Mouse (Mus musculus) heart, embryonic 15.5 days (tissue): Measurements from ENCODE around the gene Plekhg6. TPM values are rescaled to one million over a fixed set of nuclear protein-coding genes. Genes with fewer than 3 reads are reported as not detected.
A peak's percentile ranks its signal among the peaks of the same experiment; 100 is the strongest.

ENCODE experiments used
- ATAC-seq: fragments of 200-750 bp; cut with Nextera tagmentation; replicated peaks from 2 replicates; pipeline ENCODE4 v1.8.0; 2017; ENCODE audit warnings: low read depth, moderate TSS enrichment; ENCODE audit not compliant: insufficient number of reproducible peaks, insufficient read depth, low FRiP score
- H3K27ac ChIP-seq: fragments of 300-500 bp; sonication (generic); 2 replicates; pipeline ENCODE4 v1.5.1; 2015; ENCODE audit warnings: mild to moderate bottlenecking, inconsistent platforms
- H3K27me3 ChIP-seq: fragments of 300-500 bp; sonication (generic); 2 replicates; pipeline ENCODE4 v1.6.1; 2015; ENCODE audit warnings: inconsistent platforms
- H3K36me3 ChIP-seq: fragments of 300-500 bp; sonication (generic); 2 replicates; pipeline ENCODE4 v1.6.1; 2015; ENCODE audit warnings: mild to moderate bottlenecking, inconsistent platforms
- H3K4me1 ChIP-seq: fragments of 300-500 bp; sonication (generic); replicated peaks from 2 replicates; pipeline ENCODE4 v1.6.1; 2015; ENCODE audit warnings: inconsistent platforms
- H3K4me2 ChIP-seq: fragments of 300-500 bp; sonication (generic); 2 replicates; pipeline ENCODE4 v1.6.1; 2015; ENCODE audit warnings: inconsistent platforms, mild to moderate bottlenecking, moderate library complexity
- H3K4me3 ChIP-seq: fragments of 300-500 bp; sonication (generic); 2 replicates; pipeline ENCODE4 v1.5.1; 2015; ENCODE audit warnings: mild to moderate bottlenecking, inconsistent platforms
- H3K9ac ChIP-seq: fragments of 300-500 bp; sonication (generic); 2 replicates; pipeline ENCODE4 v1.6.1; 2015; ENCODE audit warnings: mild to moderate bottlenecking, inconsistent platforms
- H3K9me3 ChIP-seq: fragments of 300-500 bp; sonication (generic); replicated peaks from 2 replicates; pipeline ENCODE4 v1.6.1; 2016; ENCODE audit warnings: inconsistent platforms
- WGBS: fragments of 180-500 bp; shearing (Covaris S2); methylation state at CpG from one replicate; pipeline ENCODE4 v1.1.7; 2015; ENCODE audit warnings: mixed read lengths; 5-methylcytosine and 5-hydroxymethylcytosine counted together
- polyA plus RNA-seq: library from polyadenylated mRNA; unstranded; fragments of >200 nt; fragmentation: Nextera tagmentation; extraction: Ambion mirVana; gene quantifications from 2 replicates; pipeline ENCODE4 v1.2.1, GENCODE M21; 2015

Plekhg6 gene
- 0.05 and 0.37 TPM in 2 replicates for polyA plus RNA-seq

DNA sequence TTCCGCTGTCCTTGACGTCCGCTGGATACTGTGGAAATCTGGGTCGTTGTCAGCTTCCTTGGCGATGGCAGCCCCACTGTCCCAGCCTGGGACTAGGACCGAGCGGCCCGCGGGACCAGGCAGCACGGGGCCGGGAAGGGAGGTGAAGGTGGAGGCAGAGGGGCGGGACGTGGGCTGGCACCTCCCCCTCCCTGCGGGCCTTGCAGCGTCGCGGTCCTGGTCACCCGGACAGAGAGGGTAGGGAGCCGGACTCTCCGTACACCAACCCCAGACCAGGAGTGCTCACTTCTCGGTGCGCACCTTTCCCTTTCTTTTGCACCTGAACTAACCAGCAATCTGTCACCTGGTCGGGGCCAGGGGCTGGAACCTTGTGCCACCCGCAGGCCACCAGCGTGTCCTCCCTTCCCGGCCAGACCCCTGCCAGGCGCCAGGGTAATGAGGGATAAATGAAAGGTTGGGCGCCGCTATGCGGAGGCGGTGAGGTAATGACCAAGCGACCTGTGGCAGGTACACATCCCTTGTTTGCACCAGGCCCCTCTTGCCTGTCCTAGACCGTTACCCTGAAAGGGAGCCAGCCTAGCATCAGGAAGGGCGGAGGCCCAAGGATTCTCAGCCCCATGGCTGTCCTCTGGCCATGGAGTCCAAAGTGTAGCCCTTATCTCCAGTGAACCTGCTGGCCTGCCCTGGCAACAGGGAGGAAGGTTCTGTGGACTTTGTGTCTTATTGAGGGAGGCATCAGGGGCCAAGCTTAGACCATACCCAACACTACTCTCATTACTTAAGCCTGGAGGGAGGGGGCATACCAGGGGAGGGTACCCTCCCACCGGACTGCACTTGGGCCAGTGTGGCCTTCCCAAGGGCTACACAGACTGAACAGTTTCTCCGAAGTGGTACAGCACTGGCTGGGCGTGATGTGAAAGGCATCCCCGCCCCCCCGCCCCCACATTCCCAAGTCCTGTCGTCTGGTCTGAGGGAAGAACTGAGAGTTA, at the start of gene Plekhg6:
TSS of gene Plekhg6 (minus strand) at position 422 of the 989 bp plus-strand sequence.
- peak within 1 kb of the TSS; percentile 68 for H3K4me2 ChIP-seq
- H3K4me1 ChIP-seq: peaks cover 33% of the 10 kb centered on the region
- no peak within 1 kb of the TSS for H3K27ac ChIP-seq
- no peak for ATAC-seq
- no peaks in the 10 kb centered on the region for H3K9me3 ChIP-seq
- H3K9ac ChIP-seq: 0 out of 2 replicates have a peak within 1 kb of the TSS, but pooled peaks have one; percentile 16
- H3K27me3 ChIP-seq: peaks cover 73% of the 10 kb centered on the region
- H3K4me3 ChIP-seq: peak within 1 kb of the TSS; percentile 41
- H3K36me3 ChIP-seq: no peaks in the 10 kb centered on the region
- WGBS: 8% methylated on average over 40 of the region's 40 CpGs

DNA sequence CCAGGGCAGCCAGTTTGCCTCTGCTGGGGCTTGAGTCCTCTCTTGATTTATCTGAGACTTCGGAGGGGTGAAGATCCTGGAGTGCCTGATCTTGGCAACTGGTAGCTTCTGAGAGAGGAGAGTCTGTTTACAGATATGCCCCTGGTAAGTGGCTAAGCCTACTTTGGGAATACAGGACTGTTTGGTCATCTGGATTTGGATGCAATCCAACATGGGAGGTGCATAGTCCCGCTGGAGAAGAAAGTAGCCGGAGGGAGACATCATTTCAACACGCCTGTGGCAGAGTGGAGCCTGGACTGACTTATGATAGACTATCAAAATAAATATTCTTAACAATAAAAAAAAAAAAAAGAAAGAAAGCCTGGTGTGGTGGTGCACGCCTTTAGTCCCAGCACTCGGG, 49.1 kb upstream of the Plekhg6 start:
- no peak for ATAC-seq
- Histone ChIP-seq H3K4me3 (no peak overlapping the region), H3K27ac (no peak overlapping the region), H3K4me1 (peaks cover 24% of the 10 kb centered on the region), H3K4me2 (no peak overlapping the region), H3K27me3 (peaks cover 5% of the 10 kb centered on the region; the same call in 1 of the 2 replicates), H3K9ac (no peak overlapping the region), H3K36me3 (no peaks in the 10 kb centered on the region), H3K9me3 (no peaks in the 10 kb centered on the region)
- WGBS: 53% methylated on average over 6 of the region's 6 CpGs

DNA sequence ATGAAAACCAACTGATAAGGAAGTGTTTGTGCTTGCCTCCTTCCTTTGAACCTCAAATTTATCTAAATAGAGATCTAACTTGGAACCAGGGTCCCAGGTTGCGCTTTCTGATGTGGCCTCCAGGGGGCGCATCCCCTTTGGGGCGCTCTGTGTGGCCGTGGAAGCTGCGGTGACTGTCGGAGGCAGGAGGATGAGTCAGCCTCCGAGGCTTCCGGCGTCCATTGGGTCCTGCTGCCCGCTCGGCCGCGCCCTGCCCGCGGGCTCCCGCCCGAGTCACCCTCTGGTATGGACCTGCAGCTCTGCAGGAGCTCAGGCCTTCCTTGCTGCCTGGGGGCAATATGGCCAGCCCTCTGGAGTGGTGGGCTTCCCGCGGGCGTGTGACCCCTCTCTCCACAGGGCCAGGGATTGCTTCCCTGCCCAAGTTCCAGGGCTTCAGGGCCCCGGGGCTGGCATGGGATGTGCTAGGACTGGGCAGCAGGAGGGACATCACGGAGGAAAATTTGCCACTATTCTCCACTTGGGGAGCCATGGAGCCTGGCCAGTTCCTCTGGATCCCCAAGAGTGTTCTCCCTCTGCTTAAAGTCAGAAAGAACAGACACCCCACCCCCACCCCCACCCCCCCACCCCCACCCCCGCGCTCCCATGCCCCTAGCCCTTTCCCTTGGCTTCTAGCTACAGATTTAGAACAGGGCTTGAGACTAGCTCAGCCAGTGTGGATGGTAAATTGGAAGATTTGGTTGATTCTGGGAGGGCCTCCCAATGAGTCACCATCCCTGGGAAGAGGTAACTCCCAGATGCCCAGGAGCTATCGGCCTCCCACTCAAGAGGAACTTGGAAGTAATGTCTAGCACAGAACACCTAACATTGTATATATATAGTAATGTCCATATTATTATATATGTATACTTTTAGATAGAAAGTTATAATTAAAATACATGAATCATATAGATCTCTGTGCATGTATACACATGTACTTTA, 46.1 kb upstream of the Plekhg6 start:
- Histone ChIP-seq H3K36me3 (no peaks in the 10 kb centered on the region), H3K4me1 (peaks cover 21% of the 10 kb centered on the region), H3K4me2 (peak overlapping the region; percentile 95), H3K27ac (peak overlapping the region; percentile 66; the same call in 1 of the 2 replicates), H3K27me3 (peaks cover 5% of the 10 kb centered on the region; the same call in 1 of the 2 replicates), H3K9me3 (no peaks in the 10 kb centered on the region), H3K9ac (peak overlapping the region; percentile 65), H3K4me3 (peak overlapping the region; percentile 53)
- under 1% methylated on average over 23 of the region's 25 CpGs for WGBS
- ATAC-seq: peak; percentile 72

DNA sequence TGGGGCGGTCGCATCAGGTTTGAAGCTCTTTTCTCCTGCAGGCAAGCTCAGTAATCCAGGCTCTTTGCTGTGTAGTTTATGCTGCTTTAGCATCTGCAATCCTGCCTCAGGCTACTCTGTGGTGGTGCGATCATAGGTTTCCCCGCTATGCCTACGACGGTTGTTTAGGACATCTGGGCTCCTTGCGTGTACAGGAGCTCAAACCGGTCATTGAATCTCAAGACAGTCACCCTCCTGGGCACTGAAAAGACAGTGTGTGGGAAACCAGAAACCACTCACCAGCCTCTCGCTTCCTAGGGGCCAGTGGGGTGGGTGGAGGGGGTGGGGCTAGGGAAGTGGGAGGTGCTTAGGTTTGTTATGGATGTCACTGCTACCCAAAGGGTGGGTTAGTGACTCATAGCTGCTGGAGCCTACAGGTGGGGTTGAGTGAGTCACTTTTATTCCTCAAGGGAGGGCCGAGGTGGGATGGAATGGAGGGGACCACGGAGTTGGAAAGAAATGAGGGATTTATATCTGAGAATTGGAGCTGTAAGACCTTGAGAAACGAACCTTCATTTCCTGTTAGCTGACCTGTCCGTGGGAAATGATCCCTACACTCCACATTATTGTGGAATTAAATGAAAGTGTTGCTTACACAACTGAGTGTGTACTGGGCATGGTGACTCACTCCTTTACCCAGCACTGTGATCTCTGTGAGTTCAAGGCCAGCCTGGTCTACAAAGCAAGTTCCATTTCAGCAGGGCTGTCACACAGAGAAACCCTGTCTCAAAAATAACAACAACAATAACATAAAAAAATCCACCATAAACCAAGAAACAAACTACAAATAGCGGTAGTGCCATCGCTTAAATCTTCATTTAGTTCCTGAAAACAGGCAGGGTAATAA, 44.9 kb upstream of the Plekhg6 start:
- Histone ChIP-seq H3K9ac (no peak overlapping the region), H3K4me2 (no peak overlapping the region), H3K36me3 (no peaks in the 10 kb centered on the region), H3K27me3 (peaks cover 5% of the 10 kb centered on the region; the same call in 1 of the 2 replicates), H3K9me3 (no peaks in the 10 kb centered on the region), H3K4me1 (peaks cover 21% of the 10 kb centered on the region), H3K27ac (no peak overlapping the region), H3K4me3 (no peak overlapping the region)
- ATAC-seq: no peak
- 53% methylated on average over 15 of the region's 15 CpGs for WGBS

DNA sequence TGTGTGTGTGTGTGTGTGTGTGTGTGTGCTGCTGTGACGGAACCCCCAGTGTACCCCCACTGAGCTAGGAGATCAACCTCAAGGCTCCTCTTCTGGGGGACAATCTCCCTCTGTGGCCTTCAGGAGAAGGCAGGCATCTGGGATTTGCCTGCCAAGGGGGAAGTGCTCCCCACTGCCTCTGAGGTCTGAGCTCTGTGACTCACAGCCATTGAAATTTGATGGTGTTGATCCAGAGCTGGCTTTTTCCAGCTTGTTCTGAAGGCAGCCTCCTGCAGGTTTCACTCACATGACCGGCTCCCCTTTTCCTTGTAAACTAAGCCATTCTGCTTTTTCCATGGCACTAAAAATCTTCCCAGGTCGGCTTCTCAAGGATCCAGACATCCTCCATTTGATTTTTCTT, 43.6 kb upstream of the Plekhg6 start:
- peaks cover 5% of the 10 kb centered on the region; the same call in 1 of the 2 replicates for H3K27me3 ChIP-seq
- no peak overlapping the region for H3K9ac ChIP-seq
- no peak overlapping the region for H3K27ac ChIP-seq
- H3K4me1 ChIP-seq: peaks cover 15% of the 10 kb centered on the region
- H3K9me3 ChIP-seq: no peaks in the 10 kb centered on the region
- 71% methylated on average over 3 of the region's 3 CpGs for WGBS
- no peak for ATAC-seq
- no peak overlapping the region for H3K4me2 ChIP-seq
- H3K36me3 ChIP-seq: no peaks in the 10 kb centered on the region
- no peak overlapping the region for H3K4me3 ChIP-seq

DNA sequence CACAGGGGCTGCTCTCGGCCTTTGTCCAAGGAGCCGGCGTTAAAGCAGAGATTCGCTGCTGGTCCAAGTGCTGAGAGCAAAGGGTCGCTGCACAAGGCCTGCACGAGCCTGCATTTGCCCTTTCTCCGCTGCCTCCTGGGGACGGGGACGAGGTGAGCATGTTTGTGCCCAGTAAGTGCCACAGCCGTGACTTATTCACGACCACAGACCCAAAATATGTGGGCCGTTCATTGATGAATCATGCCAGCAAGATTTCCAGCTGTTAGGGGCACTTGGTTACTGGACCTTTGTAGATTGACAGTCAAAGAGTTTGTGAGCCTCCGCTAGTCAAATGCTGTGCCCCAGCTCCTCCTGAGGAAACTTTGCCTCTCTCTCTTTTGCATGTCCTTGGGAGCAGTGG, 42.9 kb upstream of the Plekhg6 start:
- Histone ChIP-seq H3K9ac (no peak overlapping the region), H3K27me3 (peaks cover 6% of the 10 kb centered on the region; the same call in 1 of the 2 replicates), H3K27ac (no peak overlapping the region), H3K4me2 (no peak overlapping the region), H3K4me3 (no peak overlapping the region), H3K36me3 (no peaks in the 10 kb centered on the region), H3K9me3 (no peaks in the 10 kb centered on the region), H3K4me1 (peaks cover 15% of the 10 kb centered on the region)
- no peak for ATAC-seq
- 64% methylated on average over 13 of the region's 13 CpGs for WGBS

DNA sequence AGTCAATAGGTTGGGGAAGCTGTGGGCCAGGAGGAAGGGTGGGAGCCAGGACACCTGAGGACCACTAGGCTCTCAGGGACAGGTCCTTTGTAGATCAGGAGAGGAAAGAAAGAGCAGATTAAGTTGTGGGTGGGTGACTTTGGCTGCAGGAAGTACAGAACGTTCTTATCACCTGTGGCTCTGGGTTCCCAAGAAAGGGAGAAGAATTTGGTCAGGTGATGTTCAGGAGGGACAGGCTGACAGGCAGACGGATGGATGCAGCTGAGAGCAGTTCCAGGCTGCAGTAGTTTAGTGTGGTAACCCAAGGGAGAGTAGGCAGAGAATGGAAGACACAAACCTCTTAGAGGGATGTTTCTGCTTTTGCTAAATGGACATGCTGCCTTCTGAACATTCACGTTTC, 42.5 kb upstream of the Plekhg6 start:
- peak overlapping the region; percentile 49 for H3K4me2 ChIP-seq
- no peak for ATAC-seq
- H3K27ac ChIP-seq: 0 out of 2 replicates have a peak overlapping the region, but pooled peaks have one; percentile 12

DNA sequence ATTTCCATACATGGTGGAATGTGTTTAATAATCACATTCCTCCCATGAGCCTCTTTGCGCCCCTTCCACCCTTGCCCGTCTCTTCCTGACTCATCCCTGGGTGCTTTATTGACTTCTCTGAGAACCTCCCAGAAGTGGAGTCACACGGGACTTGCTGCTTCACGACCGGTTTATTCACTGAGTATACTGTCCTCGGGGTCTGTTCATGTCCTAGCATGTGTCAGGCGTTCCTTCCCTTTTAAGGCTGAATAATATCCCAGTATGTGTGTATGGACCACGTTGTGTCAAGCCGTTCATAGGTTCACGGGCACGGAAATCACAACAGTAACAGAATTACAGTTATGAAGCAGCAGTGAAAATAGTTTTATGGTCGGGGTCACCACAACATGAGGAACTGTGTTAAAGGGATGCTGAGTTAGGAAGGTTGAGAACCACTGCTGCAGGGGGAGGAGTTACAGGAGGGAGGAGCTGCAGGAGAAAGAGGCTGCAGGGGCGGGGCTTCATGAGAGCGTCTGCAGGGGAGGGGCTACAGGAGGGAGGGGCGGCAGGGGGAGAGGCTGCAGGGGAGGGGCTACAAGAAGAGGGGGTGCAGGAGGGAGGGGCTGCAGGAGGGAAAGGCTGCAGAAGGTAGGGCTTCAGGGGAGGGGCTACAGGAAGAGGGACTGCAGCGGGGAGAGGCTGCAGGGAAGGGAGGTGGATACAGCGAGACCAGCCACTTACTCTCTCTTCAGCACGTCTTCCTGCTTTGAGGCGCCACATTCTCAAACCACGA, 41.6 kb upstream of the Plekhg6 start:
- 23% methylated on average over 20 of the region's 20 CpGs for WGBS
- no peak overlapping the region for H3K9ac ChIP-seq
- peaks cover 15% of the 10 kb centered on the region for H3K4me1 ChIP-seq
- no peaks in the 10 kb centered on the region for H3K36me3 ChIP-seq
- H3K9me3 ChIP-seq: no peaks in the 10 kb centered on the region
- ATAC-seq: no peak; the same call in 1 of the 2 replicates
- H3K4me2 ChIP-seq: peak overlapping the region; percentile 49
- peak overlapping the region; percentile 12; the same call in 1 of the 2 replicates for H3K27ac ChIP-seq
- H3K27me3 ChIP-seq: peaks cover 12% of the 10 kb centered on the region; the same call in 1 of the 2 replicates
- H3K4me3 ChIP-seq: peak overlapping the region; percentile 20

More for the DNA sequence above, 42.5 kb upstream of the Plekhg6 start:
- H3K9ac ChIP-seq: no peak overlapping the region
- 0 out of 2 replicates have a peak overlapping the region, but pooled peaks have one; percentile 20 for H3K4me3 ChIP-seq
- H3K9me3 ChIP-seq: no peaks in the 10 kb centered on the region
- H3K36me3 ChIP-seq: no peaks in the 10 kb centered on the region
- peaks cover 15% of the 10 kb centered on the region for H3K4me1 ChIP-seq
- H3K27me3 ChIP-seq: peaks cover 10% of the 10 kb centered on the region; the same call in 1 of the 2 replicates
- 36% methylated on average over 3 of the region's 3 CpGs for WGBS

DNA sequence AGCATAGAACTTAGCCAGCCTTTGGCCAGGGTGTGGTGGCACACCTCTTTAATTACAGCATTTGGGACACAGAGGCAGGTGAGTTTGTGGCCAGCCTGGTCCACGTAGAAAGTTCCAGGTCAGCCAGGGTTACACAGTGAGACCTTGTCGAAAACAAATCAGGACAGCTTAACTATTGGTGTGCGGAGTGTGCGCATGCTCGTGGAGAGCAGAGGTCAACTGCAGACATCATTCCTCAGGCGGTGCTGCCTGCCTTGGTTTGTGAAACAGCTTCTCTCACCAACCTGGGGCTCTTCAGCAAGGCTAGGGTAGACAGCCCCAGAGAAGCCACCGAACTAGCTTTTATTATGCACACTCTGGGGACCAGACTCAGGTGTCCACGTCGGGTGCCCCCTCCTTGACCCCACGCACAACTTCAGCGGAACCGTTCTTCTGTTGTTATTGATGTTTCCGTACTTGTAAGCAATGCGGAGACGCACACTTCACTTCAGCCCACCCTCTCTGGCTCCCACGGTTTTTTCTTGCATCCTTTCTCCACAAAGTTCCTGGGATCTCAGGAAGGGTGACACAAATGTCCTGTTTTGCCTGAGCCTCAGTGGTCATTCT, 40.0 kb upstream of the Plekhg6 start:
- no peak overlapping the region for H3K4me2 ChIP-seq
- H3K9me3 ChIP-seq: no peaks in the 10 kb centered on the region
- H3K27me3 ChIP-seq: peaks cover 12% of the 10 kb centered on the region; the same call in 1 of the 2 replicates
- WGBS: 71% methylated on average over 16 of the region's 16 CpGs
- no peak for ATAC-seq
- no peak overlapping the region for H3K27ac ChIP-seq
- no peak overlapping the region for H3K4me3 ChIP-seq
- no peak overlapping the region for H3K9ac ChIP-seq
- no peaks in the 10 kb centered on the region for H3K36me3 ChIP-seq
- peaks cover 9% of the 10 kb centered on the region for H3K4me1 ChIP-seq
